Mouse (Mus musculus): Measurements from ENCODE around the gene Tenm4.

- no peak for TF ChIP-seq CTCF (IDR thresholded peaks at IDR 0.05; ENCODE audit: borderline replicate concordance, insufficient read depth, low read depth, low read length)
- no peak for TF ChIP-seq POLR2A (IDR thresholded peaks at IDR 0.05; ENCODE audit: borderline replicate concordance, insufficient read depth, low read length)
These were observed 610.0 kb downstream of the Tenm4 start for GRCm38 (mm10) chr7:96781068-96781467.
